Mouse (Mus musculus) embryo, embryonic 11 days (tissue): ENCODE data around the gene Il6ra.
A peak's percentile ranks its signal among the peaks of the same experiment; 100 is the strongest.
"Not testable (repeated sequence)": the region's sequence is repeated elsewhere in the genome, so short reads cannot be mapped to it uniquely, and the experiment has no call there.

Experiments
- DNase-seq: peaks from one replicate; pipeline ENCODE4 v3.0.0-alpha.2; 2015

The Il6ra gene

GRCm38 (mm10) chr3:89872684-89873083, 40.3 kb downstream of the Il6ra start:
- no peak for DNase-seq

- no peak for DNase-seq
Observed at GRCm38 (mm10) chr3:89872209-89872608, 40.8 kb downstream of the Il6ra start.

- DNase-seq, result no peak
Observed at GRCm38 (mm10) chr3:89871339-89871914, 41.6 kb downstream of the Il6ra start.

GRCm38 (mm10) chr3:89870472-89871271, 42.3 kb downstream of the Il6ra start:
- DNase-seq, result no peak

DNA sequence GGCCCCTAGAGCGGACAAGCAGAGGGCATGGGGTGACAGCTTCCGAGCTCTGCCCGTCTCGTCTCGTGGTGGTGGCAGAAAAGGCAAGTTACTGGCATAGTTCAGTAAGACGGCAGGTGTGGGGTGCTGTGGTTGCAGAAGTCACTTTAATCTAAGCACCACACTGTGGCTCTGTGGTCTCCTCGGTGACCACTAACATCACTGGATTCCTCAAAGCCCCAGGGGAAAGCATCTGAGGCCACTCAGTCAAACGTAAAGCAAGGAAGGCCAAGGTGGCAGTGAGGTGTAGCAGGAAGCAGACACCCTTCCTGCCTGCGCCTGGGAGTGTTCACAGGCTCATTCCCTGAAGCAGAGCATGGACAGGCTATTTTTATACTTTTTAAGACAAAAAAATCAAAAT, 43.4 kb downstream of the Il6ra start:
- DNase-seq, result no peak

DNA sequence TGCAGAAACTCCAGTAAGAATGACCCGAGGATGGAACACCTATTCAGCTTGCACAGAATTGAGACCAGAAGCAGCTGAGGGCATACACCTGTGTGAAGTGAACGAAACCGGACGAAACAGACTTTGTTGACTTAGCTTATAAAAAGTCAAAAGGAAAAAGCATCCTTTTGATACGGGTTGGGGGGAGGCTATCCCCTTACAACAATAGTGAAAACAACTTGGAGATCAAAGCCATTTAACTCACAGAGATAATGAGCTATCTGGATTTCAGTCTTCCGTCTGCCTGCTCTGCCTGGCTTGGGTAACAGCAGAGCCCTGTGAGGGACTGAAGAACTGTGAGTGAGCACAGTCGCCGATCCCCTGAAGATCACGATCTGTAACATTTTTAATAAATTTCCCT, 44.0 kb downstream of the Il6ra start:
- DNase-seq, result no peak

DNA sequence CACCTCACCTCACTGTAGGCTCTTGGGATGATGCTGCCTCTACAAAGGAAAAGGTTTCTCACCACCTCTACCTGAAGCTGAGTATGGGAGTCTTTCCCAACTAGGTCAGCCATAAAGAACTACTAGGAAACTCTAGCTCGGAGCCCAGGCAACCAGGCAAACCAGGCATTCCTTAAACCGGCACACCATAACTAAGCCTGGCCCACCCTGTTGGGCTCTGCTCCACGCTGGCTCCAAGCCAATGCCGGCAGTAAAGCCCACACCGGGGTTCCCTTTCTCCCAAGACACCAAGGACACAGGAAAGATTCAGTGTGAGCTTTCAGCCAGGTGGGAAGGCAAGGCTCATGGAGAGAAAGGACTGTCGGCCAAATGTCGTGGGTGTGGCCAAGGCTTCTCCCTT, 44.6 kb downstream of the Il6ra start:
- peak; percentile 40 for DNase-seq

- DNase-seq, result no peak
Observed at GRCm38 (mm10) chr3:89867651-89868050, 45.3 kb downstream of the Il6ra start.

DNA sequence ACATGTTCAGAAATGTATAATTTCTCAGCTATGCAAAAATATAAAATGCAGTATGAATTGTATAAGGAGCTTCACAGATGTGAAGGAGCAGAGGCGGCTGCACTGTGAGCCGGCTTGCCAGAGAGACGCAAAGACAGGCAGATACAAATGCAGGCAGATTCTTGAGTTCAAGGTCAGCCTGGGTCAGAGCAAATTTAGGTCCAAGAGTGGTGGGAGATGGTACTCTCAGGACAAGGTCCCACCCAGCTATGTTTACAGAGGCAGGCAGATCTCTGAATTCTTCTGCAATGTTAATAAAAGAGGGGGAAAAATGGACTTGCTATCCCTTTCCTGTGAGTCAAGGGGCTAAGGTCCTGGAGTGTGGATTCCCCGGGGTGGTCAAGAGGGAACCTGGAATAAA, 47.2 kb downstream of the Il6ra start:
- no peak for DNase-seq

- no peak for DNase-seq
Observed at GRCm38 (mm10) chr3:89865020-89865419, 48.0 kb downstream of the Il6ra start.

DNA sequence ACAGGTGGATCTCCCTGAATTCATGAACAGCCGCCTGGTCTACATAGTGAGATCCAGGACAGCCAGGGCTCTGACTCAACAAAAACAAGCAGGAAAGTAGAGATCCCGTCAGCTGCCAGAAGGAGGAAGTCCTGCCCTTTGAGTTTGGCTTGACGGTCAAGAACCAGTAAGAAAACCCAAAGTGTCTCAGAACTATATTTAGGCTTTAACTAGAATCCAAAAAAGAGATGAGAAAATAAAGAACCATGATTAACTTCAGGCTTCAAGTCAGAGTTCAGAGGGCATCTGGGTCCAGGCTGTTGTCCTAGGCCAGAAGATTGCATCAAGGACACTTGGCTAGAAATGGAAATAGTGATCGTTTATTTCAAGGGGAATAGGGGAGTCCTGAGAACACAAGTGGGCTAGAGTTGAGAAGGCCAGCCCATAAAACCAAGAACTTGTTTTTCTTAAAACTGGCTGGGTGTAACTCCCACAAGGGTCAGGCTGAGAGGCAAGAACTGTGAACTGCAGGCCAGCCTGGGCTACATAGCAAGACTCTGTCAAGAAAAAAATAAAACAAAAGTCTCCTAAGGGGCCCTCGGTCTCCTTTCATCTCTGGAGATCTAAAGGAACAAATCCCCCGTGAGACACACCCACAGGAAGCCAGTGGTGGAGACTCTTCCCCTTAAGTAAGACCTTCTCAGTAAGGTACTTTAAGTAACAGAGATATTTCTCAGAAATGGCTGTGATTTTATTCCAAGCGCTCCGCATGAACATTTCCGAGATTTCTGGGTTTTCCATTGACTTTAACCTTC, 49.1 kb downstream of the Il6ra start:
- DNase-seq, result no peak

DNA sequence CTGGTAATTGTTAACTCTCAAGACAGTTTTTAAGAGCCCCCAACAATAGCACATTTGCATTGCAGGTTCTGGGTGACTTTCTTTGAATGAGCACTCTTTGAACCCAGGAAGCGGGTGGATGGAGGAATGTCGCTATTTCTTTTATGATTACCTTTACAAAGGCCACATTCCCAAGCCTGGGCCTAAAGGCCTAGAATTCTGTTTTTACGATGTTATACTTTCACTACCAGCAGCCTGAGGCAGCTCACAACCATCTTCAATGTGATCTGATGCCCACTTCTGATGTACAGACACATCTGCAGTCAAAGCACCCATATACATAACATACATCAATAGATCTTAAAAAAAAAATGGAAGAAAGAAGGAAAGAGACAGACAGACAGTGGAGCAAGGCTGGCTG, 49.7 kb downstream of the Il6ra start:
- DNase-seq, result not testable (repeated sequence)

GRCm38 (mm10) chr3:89862182-89862761, 50.7 kb downstream of the Il6ra start:
- DNase-seq, result no peak

DNA sequence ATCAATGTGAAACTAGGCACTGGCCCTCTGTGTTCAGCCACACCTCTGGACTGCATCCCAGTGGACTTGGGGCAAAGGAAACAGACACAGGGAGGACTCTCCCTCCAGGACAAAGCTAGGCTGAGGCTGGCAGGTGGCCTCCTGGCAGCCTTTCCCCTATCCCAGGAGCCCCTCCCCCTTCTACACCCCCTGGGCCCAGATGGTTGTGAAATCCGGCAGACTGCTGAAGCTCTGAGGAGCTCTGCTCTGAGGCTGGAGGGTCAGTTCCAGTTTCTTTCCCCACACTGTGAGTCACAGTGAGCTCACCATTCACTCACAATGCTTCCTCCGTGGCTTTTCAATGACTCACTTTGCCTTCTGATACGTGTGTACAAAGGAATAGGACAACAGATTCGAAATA, 51.9 kb downstream of the Il6ra start:
- peak; percentile 56 for DNase-seq

- no peak for DNase-seq
Observed at GRCm38 (mm10) chr3:89860343-89860742, 52.7 kb downstream of the Il6ra start.

DNA sequence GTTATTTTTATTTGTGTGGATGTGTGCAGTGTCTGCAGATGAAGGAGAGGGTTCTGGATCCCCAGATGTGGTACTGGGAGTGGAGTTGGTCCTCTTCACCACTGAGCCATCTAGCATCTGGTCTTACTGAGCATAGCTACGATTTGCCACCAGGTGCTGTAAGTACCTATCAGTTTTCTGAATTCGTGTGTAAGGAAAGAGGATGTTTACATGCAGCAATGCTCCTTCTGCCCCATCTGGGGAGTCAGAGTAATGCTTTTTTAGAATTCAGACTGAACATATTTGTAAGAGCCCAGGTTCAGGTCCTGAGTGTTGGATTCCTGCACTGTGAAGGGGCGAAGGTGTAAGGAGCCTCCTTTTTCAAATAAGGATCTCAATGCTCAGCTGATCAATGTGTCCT, 53.1 kb downstream of the Il6ra start:
- DNase-seq, result no peak

GRCm38 (mm10) chr3:89858888-89859287, 54.1 kb downstream of the Il6ra start:
- no peak for DNase-seq

GRCm38 (mm10) chr3:89858123-89858522, 54.9 kb downstream of the Il6ra start:
- peak; percentile 74 for DNase-seq

GRCm38 (mm10) chr3:89857353-89857752, 55.6 kb downstream of the Il6ra start:
- no peak for DNase-seq

DNA sequence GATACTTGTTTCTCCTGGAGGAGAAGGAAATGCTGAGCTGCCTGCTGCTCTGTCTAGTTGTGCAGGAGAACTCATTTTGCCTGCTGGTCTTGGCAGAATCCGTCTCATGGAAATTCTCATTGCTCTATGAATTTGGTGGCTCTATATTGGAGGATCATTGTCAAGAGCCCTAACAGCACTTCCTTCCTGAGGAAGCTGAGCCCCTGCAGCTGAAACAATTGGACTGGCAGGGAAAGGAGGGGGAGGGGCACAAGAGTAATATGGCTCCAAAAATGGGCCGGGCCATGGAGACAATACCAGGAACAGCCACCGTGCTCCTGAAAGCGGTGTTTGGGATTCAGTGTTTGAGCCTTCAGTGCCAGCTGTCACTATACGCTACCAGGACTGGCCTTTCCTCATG, 59.2 kb downstream of the Il6ra start:
- DNase-seq, result peak; percentile 54

DNA sequence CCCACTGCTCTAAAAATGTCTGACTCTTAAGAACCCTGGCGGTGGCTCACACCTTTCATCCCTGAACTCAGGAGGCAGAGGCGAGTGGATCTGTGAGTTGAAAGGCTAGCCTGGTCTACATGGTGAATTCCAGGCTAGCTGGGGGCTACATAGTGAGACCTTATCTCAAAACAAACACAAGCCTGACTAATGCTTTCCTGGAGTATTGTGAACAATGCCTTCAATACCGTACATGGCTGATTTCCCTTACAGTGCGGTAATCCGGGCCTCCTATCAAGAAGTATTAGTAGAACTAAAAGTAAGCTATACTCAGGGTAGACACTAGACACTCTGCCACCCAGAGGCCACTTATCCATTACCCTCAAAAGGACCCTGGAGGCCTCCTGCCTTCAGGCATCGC, 64.9 kb downstream of the Il6ra start:
- DNase-seq, result no peak

GRCm38 (mm10) chr3:89847596-89847995, 65.4 kb downstream of the Il6ra start:
- no peak for DNase-seq

GRCm38 (mm10) chr3:89847126-89847525, 65.9 kb downstream of the Il6ra start:
- no peak for DNase-seq

GRCm38 (mm10) chr3:89845814-89846213, 67.2 kb downstream of the Il6ra start:
- DNase-seq, result no peak
